Mouse (Mus musculus): ENCODE results near the gene Spdye4a.

DNA sequence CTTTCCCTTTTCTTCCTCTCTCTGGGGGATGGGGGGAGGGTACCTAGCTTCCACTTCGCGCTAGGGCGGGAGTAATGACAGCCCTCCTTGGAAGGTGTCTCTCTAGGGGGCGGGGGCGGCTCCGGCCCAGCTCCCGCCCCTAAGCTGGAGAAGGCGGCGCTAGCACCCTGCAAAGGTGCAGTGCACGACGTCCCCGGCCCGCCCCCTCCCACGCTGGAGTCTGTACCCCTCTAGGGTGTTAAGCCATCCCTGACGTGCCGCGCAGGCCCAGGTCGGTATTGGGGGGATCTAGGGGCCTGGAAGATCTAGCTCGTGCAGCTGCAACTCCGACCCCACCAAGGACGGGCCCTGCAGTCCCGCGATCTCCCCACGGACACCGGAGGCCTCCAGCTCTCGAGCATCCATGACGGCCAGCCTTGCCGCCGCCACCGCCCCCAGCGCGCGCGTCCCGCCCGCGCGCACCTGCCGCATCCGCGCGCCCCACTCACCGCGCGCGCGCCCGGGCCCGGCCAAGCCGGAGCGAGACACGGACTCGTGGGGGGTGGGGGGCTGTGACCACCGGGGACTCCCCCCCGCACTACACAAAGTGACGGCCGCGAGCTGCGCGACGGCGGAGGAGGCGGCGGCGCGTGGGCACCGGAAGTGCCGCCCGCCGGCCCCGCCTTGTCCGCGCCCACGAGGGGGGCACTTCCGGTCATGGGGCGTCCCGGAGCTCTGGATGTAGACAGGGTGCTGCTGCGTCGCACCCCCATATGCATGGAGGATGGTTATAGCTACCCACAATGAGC is 42.9 kb upstream of the Spdye4a start, which contains the start of gene Zfp316:
- TF ChIP-seq CTCF (IDR thresholded peaks at IDR 0.05) = no peak
- peak; percentile 93 for TF ChIP-seq POLR2A (IDR thresholded peaks at IDR 0.05; ENCODE audit: insufficient read depth, low read depth, low read length)
- no peak for TF ChIP-seq EP300 (IDR thresholded peaks at IDR 0.05; ENCODE audit: insufficient read depth, low read depth, low read length)

Data from heart, adult 2 months (tissue).